In the genomic region with DNA sequence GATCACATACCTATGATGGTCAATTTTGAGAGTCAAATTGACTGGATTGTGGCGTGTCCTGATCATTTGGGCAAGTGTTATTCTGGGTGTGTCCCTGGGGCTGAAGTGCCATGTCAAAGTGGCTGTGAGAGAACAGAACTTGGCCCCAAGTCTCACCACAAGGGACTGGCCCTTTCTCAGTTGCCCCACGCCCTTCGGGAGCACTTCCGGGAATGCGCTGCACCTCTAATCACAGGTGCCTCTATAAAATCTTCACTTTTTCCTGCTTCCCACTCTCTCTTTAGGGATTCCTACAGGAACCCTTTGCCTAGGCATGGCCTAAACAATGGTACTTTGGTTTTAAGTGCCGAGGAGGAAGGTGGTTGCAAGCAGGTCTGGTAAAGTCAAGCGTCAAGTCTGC, we compare ENCODE assay signal across 13 mouse cellular contexts.
"Had no signal": no experiment of that assay in that cellular context is flagged by ENCODE, and none has a peak within 500 bp of the region (broad histone marks: within the 10 kb centered on the region; RNA-seq: fewer than 3 reads in every experiment).

No protein-coding gene starts in this region.

- DNase-seq: gastrocnemius, postnatal 14 days; gastrocnemius, postnatal 36 days; heart, adult 18-20 months; heart, postnatal 10 days; heart, postnatal 36 days; kidney, adult 11 months; kidney, adult 2 months; kidney, adult 9 months; kidney, postnatal 14 days; kidney, postnatal 36 days; layer of hippocampus, adult 9-11 months; layer of hippocampus, postnatal 36 days; liver had no signal
